Mouse (Mus musculus): ENCODE measurements at regions not wholly inside any gene's neighbourhood (a gene's known extent, or its start where the extent isn't known, plus 50 kb on each side); places are given as distances from the start of the nearest gene placed in this dataset.

- Histone ChIP-seq H3K9me3 (0 out of 2 replicates have a peak, but pooled peaks cover 4% of the 10 kb centered on the region), H3K27me3 (0 out of 2 replicates have a peak, but pooled peaks cover 8% of the 10 kb centered on the region), H3K4me3 (no peak overlapping the region), H3K4me2 (no peak overlapping the region), H3K9ac (no peak overlapping the region), H3K4me1 (replicated peaks) (0 out of 2 replicates have a peak, but pooled peaks cover 5% of the 10 kb centered on the region), H3K27ac (no peak overlapping the region), H3K36me3 (no peaks in the 10 kb centered on the region)
- WGBS = 86% methylated on average over 5 of the region's 5 CpGs
- no peak for ATAC-seq (ENCODE audit: low FRiP score)
Measured at GRCm38 (mm10) chr1:121153476-121153875, 178.9 kb downstream of the Insig2 start.

GRCm38 (mm10) chr1:121154616-121155015, 177.8 kb downstream of the Insig2 start:
- Histone ChIP-seq H3K4me1 (replicated peaks) (0 out of 2 replicates have a peak, but pooled peaks cover 5% of the 10 kb centered on the region), H3K4me2 (no peak overlapping the region), H3K9ac (no peak overlapping the region), H3K4me3 (no peak overlapping the region), H3K9me3 (no peaks in the 10 kb centered on the region), H3K27ac (no peak overlapping the region), H3K27me3 (0 out of 2 replicates have a peak, but pooled peaks cover 8% of the 10 kb centered on the region), H3K36me3 (no peaks in the 10 kb centered on the region)
- no peak for ATAC-seq (ENCODE audit: low FRiP score)
- WGBS = 35% methylated on average over 8 of the region's 8 CpGs

GRCm38 (mm10) chr1:121168651-121169050, 163.7 kb downstream of the Insig2 start:
- H3K27ac ChIP-seq = no peak overlapping the region
- no peaks in the 10 kb centered on the region for H3K4me1 ChIP-seq (replicated peaks)
- H3K27me3 ChIP-seq = peaks cover 36% of the 10 kb centered on the region
- H3K4me3 ChIP-seq = no peak overlapping the region
- H3K9ac ChIP-seq = no peak overlapping the region
- WGBS = 61% methylated on average over 3 of the region's 3 CpGs
- H3K4me2 ChIP-seq = no peak overlapping the region
- no peak for ATAC-seq (ENCODE audit: low FRiP score)
- H3K36me3 ChIP-seq = no peaks in the 10 kb centered on the region
- H3K9me3 ChIP-seq = no peaks in the 10 kb centered on the region

DNA sequence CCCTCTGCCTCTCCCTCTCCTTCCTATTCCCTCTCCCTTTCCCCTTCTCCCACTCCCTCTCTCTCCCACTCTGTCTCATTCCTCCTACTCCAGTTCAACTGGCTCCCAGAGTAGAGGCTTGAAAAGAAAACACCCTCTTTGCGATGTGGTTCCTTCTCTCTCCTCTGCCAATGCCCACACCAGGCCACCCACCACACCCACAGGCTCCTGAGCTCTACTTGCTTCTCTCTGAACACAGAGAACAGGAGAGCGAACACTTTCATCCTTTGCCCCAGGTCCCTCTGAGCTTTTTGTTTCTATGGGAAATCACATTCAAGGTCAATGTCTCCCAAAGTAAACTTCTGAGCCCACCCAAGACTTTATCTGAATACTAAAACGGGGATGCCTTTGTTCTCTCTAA, 155.8 kb downstream of the Insig2 start:
- ATAC-seq (ENCODE audit: low FRiP score) = no peak
- H3K27me3 ChIP-seq = peaks cover 83% of the 10 kb centered on the region

GRCm38 (mm10) chr1:121177136-121177907, 155.1 kb downstream of the Insig2 start:
- H3K27ac ChIP-seq = 0 out of 2 replicates have a peak overlapping the region, but pooled peaks have one; percentile 26
- WGBS = 1% methylated on average over 22 of the region's 22 CpGs
- peaks cover 12% of the 10 kb centered on the region for H3K4me1 ChIP-seq (replicated peaks)
- peaks cover 84% of the 10 kb centered on the region for H3K27me3 ChIP-seq
- peak overlapping the region; percentile 20 for H3K4me3 ChIP-seq
- peaks cover 5% of the 10 kb centered on the region; the same call in 1 of the 2 replicates for H3K9me3 ChIP-seq
- H3K36me3 ChIP-seq = no peaks in the 10 kb centered on the region
- ATAC-seq (ENCODE audit: low FRiP score) = peak; percentile 49
- H3K9ac ChIP-seq = peak overlapping the region; percentile 56; the same call in 1 of the 2 replicates
- peak overlapping the region; percentile 39 for H3K4me2 ChIP-seq

More for the DNA sequence above, 155.8 kb downstream of the Insig2 start:
- H3K27ac ChIP-seq = no peak overlapping the region
- H3K9ac ChIP-seq = no peak overlapping the region
- peaks cover 12% of the 10 kb centered on the region for H3K4me1 ChIP-seq (replicated peaks)
- no peak overlapping the region for H3K4me2 ChIP-seq
- no peaks in the 10 kb centered on the region for H3K36me3 ChIP-seq
- 5% methylated on average over 3 of the region's 3 CpGs for WGBS
- no peak overlapping the region for H3K4me3 ChIP-seq
- peaks cover 5% of the 10 kb centered on the region; the same call in 1 of the 2 replicates for H3K9me3 ChIP-seq

DNA sequence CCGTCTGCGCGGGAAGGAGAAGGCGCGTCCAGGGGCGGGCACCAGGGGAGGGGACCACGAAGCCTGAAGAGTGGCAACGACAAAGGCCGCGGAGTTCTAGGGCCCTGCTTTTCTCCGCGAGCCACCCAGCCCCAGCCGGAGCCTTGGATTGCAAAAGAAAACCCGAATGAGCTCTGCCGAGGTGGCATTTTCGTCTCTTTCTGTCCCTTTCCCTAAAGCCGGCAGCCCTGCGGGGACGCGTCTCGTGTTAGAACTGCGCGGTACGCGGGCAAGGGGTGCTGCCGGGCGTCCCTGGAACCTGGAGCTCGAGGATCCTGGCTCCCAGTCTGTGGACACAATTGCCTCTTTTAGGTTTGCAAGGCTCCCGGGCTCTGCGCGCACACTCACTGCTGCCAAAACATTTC, 154.5 kb downstream of the Insig2 start:
- peak overlapping the region; percentile 39 for H3K4me2 ChIP-seq
- H3K36me3 ChIP-seq = no peaks in the 10 kb centered on the region
- H3K27me3 ChIP-seq = peaks cover 83% of the 10 kb centered on the region
- H3K9ac ChIP-seq = peak overlapping the region; percentile 56; the same call in 1 of the 2 replicates
- peaks cover 5% of the 10 kb centered on the region; the same call in 1 of the 2 replicates for H3K9me3 ChIP-seq
- H3K4me3 ChIP-seq = peak overlapping the region; percentile 20
- peaks cover 12% of the 10 kb centered on the region for H3K4me1 ChIP-seq (replicated peaks)
- peak overlapping the region; percentile 26; the same call in 1 of the 2 replicates for H3K27ac ChIP-seq
- peak; percentile 30; the same call in 1 of the 2 replicates for ATAC-seq (ENCODE audit: low FRiP score)
- WGBS = 1% methylated on average over 31 of the region's 31 CpGs

- Histone ChIP-seq H3K4me2 (no peak overlapping the region), H3K27me3 (peaks cover 75% of the 10 kb centered on the region), H3K9ac (no peak overlapping the region), H3K36me3 (no peaks in the 10 kb centered on the region), H3K4me1 (replicated peaks) (peaks cover 12% of the 10 kb centered on the region), H3K4me3 (no peak overlapping the region), H3K27ac (no peak overlapping the region), H3K9me3 (peaks cover 5% of the 10 kb centered on the region; the same call in 1 of the 2 replicates)
- 1% methylated on average over 17 of the region's 17 CpGs for WGBS
- ATAC-seq (ENCODE audit: low FRiP score) = no peak
Measured at GRCm38 (mm10) chr1:121178611-121179245, 153.7 kb downstream of the Insig2 start.

DNA sequence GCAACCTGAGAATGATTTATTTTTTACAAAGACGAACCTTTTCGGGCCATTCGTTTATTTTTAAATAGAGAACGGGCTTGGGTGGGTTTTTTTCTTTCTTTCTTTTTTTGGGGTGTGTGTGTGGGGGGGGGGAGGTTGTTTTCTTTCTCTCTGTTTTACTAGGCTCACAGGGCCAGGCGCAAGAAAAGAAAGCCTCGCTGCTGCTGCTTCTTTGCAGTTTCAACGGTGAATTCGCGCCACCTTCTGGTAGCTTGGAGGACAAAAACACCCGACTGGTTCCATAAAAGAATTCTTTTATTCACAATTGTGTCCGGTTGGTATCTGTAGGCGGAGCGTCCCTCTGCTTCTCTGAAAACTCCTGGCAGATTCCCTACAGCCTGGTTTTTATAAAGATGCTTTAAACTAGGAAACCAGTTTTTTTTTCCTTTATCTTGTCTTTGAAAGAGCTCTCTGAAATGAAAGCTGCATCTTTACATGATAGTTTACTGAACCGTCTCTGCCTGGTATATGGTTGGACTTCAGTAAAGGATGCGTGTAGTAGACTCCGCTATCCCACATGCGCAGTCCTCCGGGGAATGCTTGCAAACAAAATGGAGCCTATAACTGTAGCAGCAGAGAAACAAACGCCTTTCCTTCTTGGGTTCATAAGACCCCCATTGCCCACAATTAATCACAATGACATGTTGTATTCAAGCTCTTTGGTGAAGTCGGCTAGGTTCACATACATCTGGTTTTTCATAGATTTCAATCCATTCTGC, 151.9 kb downstream of the Insig2 start:
- peaks cover 65% of the 10 kb centered on the region for H3K27me3 ChIP-seq
- H3K4me1 ChIP-seq (replicated peaks) = peaks cover 12% of the 10 kb centered on the region
- H3K4me2 ChIP-seq = 0 out of 2 replicates have a peak overlapping the region, but pooled peaks have one; percentile 19
- ATAC-seq (ENCODE audit: low FRiP score) = peak; percentile 53; the same call in 1 of the 2 replicates
- no peak overlapping the region for H3K4me3 ChIP-seq
- no peaks in the 10 kb centered on the region for H3K36me3 ChIP-seq
- no peaks in the 10 kb centered on the region for H3K9me3 ChIP-seq
- no peak overlapping the region for H3K9ac ChIP-seq
- WGBS = 12% methylated on average over 20 of the region's 20 CpGs
- no peak overlapping the region for H3K27ac ChIP-seq

DNA sequence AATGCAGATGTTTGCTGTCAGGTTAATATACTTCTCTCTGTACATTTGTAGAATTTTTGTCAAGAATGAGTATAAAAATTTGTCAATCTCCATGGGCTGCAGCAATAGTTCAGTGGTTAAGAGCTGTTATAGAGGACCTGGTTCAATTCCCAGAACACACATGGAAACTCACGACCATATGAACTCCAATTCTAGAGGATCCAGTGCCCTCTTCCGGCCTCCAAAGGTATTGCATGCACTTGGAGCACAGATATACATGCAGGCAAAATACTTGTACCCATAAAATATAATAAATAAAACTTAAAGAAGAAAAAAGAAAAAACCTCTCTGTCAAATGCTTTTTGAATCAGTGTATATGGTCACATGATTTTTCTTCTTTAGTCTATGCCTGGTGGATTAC, 143.5 kb downstream of the Insig2 start:
- Histone ChIP-seq H3K4me3 (no peak overlapping the region), H3K9me3 (no peaks in the 10 kb centered on the region), H3K4me2 (no peak overlapping the region), H3K9ac (no peak overlapping the region), H3K27me3 (0 out of 2 replicates have a peak, but pooled peaks cover 7% of the 10 kb centered on the region), H3K36me3 (no peaks in the 10 kb centered on the region), H3K27ac (no peak overlapping the region), H3K4me1 (replicated peaks) (no peaks in the 10 kb centered on the region)
- 44% methylated on average over 2 of the region's 2 CpGs for WGBS
- ATAC-seq (ENCODE audit: low FRiP score) = no peak

DNA sequence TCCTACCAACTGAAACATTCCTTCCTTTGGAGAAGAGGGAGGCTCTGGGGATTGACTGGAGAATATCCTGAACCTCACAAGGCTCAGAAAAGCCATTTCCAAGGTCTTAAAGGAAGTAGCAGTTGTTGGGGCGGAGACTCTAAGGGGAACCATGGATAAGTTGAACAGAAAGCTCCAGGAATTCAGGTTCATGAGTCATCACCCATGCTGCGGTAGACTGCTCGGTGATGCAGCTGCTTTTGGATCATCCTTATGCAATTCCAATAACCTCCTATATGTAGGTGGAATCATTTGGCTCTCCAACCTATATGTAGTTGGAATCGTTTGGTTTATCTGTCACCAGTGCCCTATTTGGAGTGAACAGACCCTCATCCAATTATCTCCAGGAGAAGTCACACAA, 137.6 kb downstream of the Insig2 start:
- no peak overlapping the region for H3K9ac ChIP-seq
- no peak for ATAC-seq (ENCODE audit: low FRiP score)
- H3K4me2 ChIP-seq = no peak overlapping the region
- H3K4me3 ChIP-seq = no peak overlapping the region
- H3K36me3 ChIP-seq = no peaks in the 10 kb centered on the region
- H3K27ac ChIP-seq = no peak overlapping the region
- H3K9me3 ChIP-seq = no peaks in the 10 kb centered on the region
- no peaks in the 10 kb centered on the region for H3K27me3 ChIP-seq
- no peaks in the 10 kb centered on the region for H3K4me1 ChIP-seq (replicated peaks)
- 87% methylated on average over 4 of the region's 4 CpGs for WGBS

DNA sequence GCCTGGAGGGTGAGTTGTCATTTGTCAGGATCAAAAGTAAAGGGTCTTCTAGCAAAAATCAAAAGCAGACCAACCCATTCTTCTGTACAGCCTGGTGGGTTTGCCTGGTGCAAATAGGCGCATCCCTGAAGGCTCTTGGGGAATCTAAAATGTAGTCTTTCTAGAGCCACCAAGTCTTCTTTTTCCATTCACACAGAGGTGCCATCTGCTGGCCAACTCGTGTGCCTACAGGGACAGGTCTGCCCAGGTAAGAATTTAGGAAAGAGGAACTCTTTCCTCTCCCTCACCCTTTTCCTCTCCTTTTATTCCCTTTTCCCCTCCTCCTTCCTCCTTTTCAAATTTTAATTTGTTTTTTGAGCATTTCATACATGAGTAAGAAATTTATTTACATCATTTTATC, 116.5 kb downstream of the Insig2 start:
- H3K9ac ChIP-seq = no peak overlapping the region
- H3K27me3 ChIP-seq = no peaks in the 10 kb centered on the region
- ATAC-seq (ENCODE audit: low FRiP score) = no peak
- H3K36me3 ChIP-seq = no peaks in the 10 kb centered on the region
- H3K4me3 ChIP-seq = no peak overlapping the region
- 24% methylated on average over 2 of the region's 2 CpGs for WGBS
- no peak overlapping the region for H3K4me2 ChIP-seq
- no peak overlapping the region for H3K27ac ChIP-seq
- no peaks in the 10 kb centered on the region for H3K4me1 ChIP-seq (replicated peaks)
- no peaks in the 10 kb centered on the region for H3K9me3 ChIP-seq

- Histone ChIP-seq H3K27ac (peak overlapping the region; percentile 15), H3K9me3 (no peaks in the 10 kb centered on the region), H3K4me2 (no peak overlapping the region), H3K9ac (no peak overlapping the region), H3K36me3 (no peaks in the 10 kb centered on the region), H3K4me3 (no peak overlapping the region), H3K4me1 (replicated peaks) (peaks cover 11% of the 10 kb centered on the region), H3K27me3 (no peaks in the 10 kb centered on the region)
- WGBS = 71% methylated on average over 11 of the region's 11 CpGs
- ATAC-seq (ENCODE audit: low FRiP score) = peak; percentile 37; the same call in 1 of the 2 replicates
Measured at GRCm38 (mm10) chr1:121224250-121224649, 108.1 kb downstream of the Insig2 start.
